Mouse (Mus musculus) embryonic facial prominence, embryonic 15.5 days (tissue): ENCODE results near the gene Fbxl5. TPM values are rescaled to one million over a fixed set of nuclear protein-coding genes. Genes with fewer than 3 reads are reported as not detected.

Experiments used
- ATAC-seq: fragments of 200-750 bp; cut with Nextera tagmentation; 2 replicates; pipeline ENCODE4 v1.8.0; 2017; ENCODE audit warnings: low read depth, moderate TSS enrichment; ENCODE audit not compliant: insufficient number of reproducible peaks, low FRiP score, low TSS enrichment
- H3K27ac ChIP-seq: fragments of 300-500 bp; sonication (generic); replicated peaks from 2 replicates; pipeline ENCODE4 v1.5.1; 2015; ENCODE audit warnings: mild to moderate bottlenecking, inconsistent platforms
- H3K27me3 ChIP-seq: fragments of 300-500 bp; sonication (generic); 2 replicates; pipeline ENCODE4 v1.6.1; 2015; ENCODE audit warnings: inconsistent platforms
- H3K36me3 ChIP-seq: fragments of 300-500 bp; sonication (generic); 2 replicates; pipeline ENCODE4 v1.6.1; 2015; ENCODE audit warnings: mild to moderate bottlenecking, inconsistent platforms
- H3K4me1 ChIP-seq: fragments of 300-500 bp; sonication (generic); 2 replicates; pipeline ENCODE4 v1.6.1; 2015; ENCODE audit warnings: inconsistent platforms
- H3K4me2 ChIP-seq: fragments of 300-500 bp; sonication (generic); replicated peaks from 2 replicates; pipeline ENCODE4 v1.6.1; 2015; ENCODE audit warnings: mild to moderate bottlenecking, inconsistent platforms
- H3K4me3 ChIP-seq: fragments of 300-500 bp; sonication (generic); replicated peaks from 2 replicates; pipeline ENCODE4 v1.5.1; 2015; ENCODE audit warnings: mild to moderate bottlenecking, inconsistent platforms
- H3K9ac ChIP-seq: fragments of 300-500 bp; sonication (generic); 2 replicates; pipeline ENCODE4 v1.6.1; 2015; ENCODE audit warnings: inconsistent platforms
- H3K9me3 ChIP-seq: fragments of 300-500 bp; sonication (generic); replicated peaks from 2 replicates; pipeline ENCODE4 v1.6.1; 2016; ENCODE audit warnings: inconsistent platforms
- WGBS: fragments of 180-500 bp; shearing (Covaris S2); methylation state at CpG from one replicate; pipeline ENCODE4 v1.1.7; 2015; 5-methylcytosine and 5-hydroxymethylcytosine counted together
- polyA plus RNA-seq: library from polyadenylated mRNA; unstranded; fragments of >200 nt; fragmentation: Nextera tagmentation; extraction: Ambion mirVana; gene quantifications from 2 replicates; pipeline ENCODE4 v1.2.1, GENCODE M21; 2015

Gene Fbxl5
- polyA plus RNA-seq, 1 experiment from 2014 or later, result 55.3 TPM

- no peaks in the 10 kb centered on the region for H3K4me1 ChIP-seq
- no peak overlapping the region for H3K9ac ChIP-seq
- no peak overlapping the region for H3K4me3 ChIP-seq
- H3K4me2 ChIP-seq, result no peak overlapping the region
- H3K27me3 ChIP-seq, result no peaks in the 10 kb centered on the region
- WGBS, result 75% methylated on average over 11 of the region's 11 CpGs
- H3K36me3 ChIP-seq, result no peaks in the 10 kb centered on the region
- H3K27ac ChIP-seq, result no peak overlapping the region
- no peaks in the 10 kb centered on the region for H3K9me3 ChIP-seq
- ATAC-seq, result no peak
Observed at GRCm38 (mm10) chr5:43853096-43853867, 31.8 kb upstream of the Fbxl5 start.

- Histone ChIP-seq H3K36me3 (no peaks in the 10 kb centered on the region), H3K4me1 (no peaks in the 10 kb centered on the region), H3K9ac (no peak overlapping the region), H3K27me3 (no peaks in the 10 kb centered on the region), H3K4me2 (no peak overlapping the region), H3K4me3 (no peak overlapping the region), H3K9me3 (no peaks in the 10 kb centered on the region), H3K27ac (no peak overlapping the region)
- 87% methylated on average over 3 of the region's 3 CpGs for WGBS
- no peak for ATAC-seq
Observed at GRCm38 (mm10) chr5:43848275-43848674, 26.8 kb upstream of the Fbxl5 start.

DNA sequence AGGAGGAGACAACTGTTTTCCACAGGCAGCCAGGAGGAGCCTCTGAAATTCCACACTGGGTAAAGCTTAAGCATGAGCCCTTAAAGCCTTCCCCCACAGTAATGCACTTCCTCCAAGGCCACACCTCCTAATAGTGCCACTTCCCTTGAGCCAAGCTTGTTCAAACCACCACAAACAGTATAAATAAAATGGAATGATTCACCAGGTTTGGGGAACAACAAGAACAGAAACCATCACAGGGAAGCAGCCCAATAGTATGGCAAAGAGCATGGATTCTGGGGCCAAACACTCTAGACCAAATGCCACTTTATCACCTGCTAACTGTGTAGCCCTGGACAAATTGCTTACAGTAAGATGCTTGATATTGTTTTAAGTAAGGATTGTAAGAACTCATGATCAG is 26.1 kb upstream of the Fbxl5 start:
- H3K9me3 ChIP-seq, result no peaks in the 10 kb centered on the region
- H3K27me3 ChIP-seq, result no peaks in the 10 kb centered on the region
- ATAC-seq, result no peak
- no peak overlapping the region for H3K27ac ChIP-seq
- no peak overlapping the region for H3K4me2 ChIP-seq
- no peak overlapping the region for H3K9ac ChIP-seq
- H3K36me3 ChIP-seq, result no peaks in the 10 kb centered on the region
- no peak overlapping the region for H3K4me3 ChIP-seq
- no peaks in the 10 kb centered on the region for H3K4me1 ChIP-seq

DNA sequence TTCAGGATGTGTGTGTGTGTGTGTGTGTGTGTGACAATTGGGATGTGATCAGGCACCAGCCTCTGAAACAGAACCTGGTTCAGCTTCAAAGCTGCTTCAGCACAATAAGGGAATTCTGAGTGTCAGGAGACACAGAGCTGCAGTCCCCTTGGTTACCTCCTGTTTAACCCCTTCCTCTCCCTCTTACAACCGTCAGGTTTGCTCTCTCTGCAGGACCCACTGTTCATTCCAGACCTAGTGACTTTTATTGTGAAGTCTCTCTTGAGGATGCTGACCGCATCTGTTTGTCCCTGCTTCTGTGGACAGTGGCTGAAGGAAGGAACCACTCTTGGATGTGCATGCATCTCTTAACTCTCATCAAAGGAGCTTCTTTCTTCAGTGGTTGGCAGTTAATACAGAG is 24.8 kb upstream of the Fbxl5 start:
- peak; percentile 51; the same call in 1 of the 2 replicates for ATAC-seq
- H3K4me2 ChIP-seq, result no peak overlapping the region
- 27% methylated on average over 2 of the region's 2 CpGs for WGBS

DNA sequence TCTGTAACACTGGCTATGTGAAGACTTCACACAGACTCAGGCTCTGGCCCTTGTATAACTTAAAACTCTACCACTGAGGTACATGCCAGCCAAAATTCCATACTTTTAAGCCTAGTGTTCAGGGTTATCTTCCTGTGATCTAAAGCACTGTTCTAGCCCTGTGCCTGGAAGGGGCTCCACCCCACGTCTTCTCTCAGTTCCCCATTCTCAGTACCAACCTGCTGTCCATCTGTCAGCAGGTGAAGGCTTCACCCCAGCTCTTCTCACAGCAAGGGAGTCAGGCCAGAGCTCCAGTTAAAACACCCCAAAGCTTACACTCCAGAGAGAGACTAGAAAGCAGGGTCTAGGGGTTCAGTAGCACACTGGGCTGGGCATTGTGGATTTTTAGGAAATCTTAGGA is 24.2 kb upstream of the Fbxl5 start:
- H3K9me3 ChIP-seq, result no peaks in the 10 kb centered on the region
- 0 out of 2 replicates have a peak, but pooled peaks have one; percentile 39 for ATAC-seq
- H3K36me3 ChIP-seq, result no peaks in the 10 kb centered on the region
- H3K27me3 ChIP-seq, result no peaks in the 10 kb centered on the region
- H3K4me2 ChIP-seq, result no peak overlapping the region
- H3K9ac ChIP-seq, result no peak overlapping the region
- H3K4me1 ChIP-seq, result no peaks in the 10 kb centered on the region
- H3K4me3 ChIP-seq, result no peak overlapping the region
- no peak overlapping the region for H3K27ac ChIP-seq
- WGBS, result 47% methylated on average over 1 of the region's 1 CpGs

More for the DNA sequence above, 24.8 kb upstream of the Fbxl5 start:
- Histone ChIP-seq H3K27me3 (no peaks in the 10 kb centered on the region), H3K36me3 (no peaks in the 10 kb centered on the region), H3K9ac (no peak overlapping the region), H3K4me1 (no peaks in the 10 kb centered on the region), H3K4me3 (no peak overlapping the region), H3K27ac (no peak overlapping the region), H3K9me3 (no peaks in the 10 kb centered on the region)

DNA sequence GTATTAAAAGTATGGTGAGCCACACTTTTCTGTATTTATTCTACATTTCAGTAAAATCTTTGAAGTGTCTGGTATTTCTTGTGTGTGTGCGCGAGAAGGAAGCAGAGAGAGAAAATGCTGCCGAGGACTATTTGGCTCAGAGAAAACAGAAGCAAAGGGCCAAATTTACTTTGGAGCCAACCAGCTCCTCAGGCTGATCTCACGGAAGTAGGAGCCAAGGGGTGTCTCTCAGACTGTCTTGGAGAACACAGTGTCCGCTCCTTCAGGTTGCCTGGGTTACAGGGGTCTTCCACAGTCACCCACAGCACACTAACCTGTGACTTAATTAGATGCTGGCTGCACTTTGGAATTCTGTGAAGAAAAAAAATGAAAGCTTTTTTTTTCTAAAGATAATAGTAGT is 23.6 kb upstream of the Fbxl5 start:
- H3K27ac ChIP-seq, result no peak overlapping the region
- H3K36me3 ChIP-seq, result no peaks in the 10 kb centered on the region
- ATAC-seq, result no peak
- no peak overlapping the region for H3K9ac ChIP-seq
- no peaks in the 10 kb centered on the region for H3K4me1 ChIP-seq
- no peak overlapping the region for H3K4me2 ChIP-seq
- 70% methylated on average over 5 of the region's 5 CpGs for WGBS
- no peak overlapping the region for H3K4me3 ChIP-seq
- H3K27me3 ChIP-seq, result no peaks in the 10 kb centered on the region
- H3K9me3 ChIP-seq, result no peaks in the 10 kb centered on the region

DNA sequence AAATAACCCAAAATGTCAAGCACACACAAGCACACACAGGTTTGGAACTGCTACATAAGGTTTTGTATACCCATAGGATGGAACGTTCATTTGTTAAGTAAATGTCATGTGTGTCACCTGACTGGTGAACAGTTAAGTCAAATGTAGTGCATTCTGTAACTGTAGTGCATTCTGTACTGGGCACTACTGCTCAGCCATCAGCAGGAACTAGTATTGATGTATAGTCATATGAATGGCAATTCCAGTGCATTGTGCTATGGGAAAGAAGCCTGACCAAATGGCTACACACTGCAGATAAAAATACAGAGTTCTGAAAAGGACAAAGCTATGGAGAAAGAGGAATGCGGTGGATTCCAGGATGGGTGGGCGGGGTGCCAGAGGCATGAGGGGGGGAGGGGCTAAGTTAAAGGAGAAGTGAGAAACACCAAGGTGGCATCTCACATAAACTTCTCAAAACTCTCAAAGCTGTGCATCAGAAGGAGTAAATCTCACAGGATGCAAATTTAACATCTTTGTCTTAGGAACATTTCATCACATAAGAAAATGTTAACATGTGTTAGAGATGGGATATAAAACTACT is 21.2 kb upstream of the Fbxl5 start:
- no peak for ATAC-seq
- H3K36me3 ChIP-seq, result no peaks in the 10 kb centered on the region
- H3K9me3 ChIP-seq, result no peaks in the 10 kb centered on the region
- no peak overlapping the region for H3K4me2 ChIP-seq
- no peaks in the 10 kb centered on the region for H3K27me3 ChIP-seq
- H3K9ac ChIP-seq, result no peak overlapping the region
- WGBS, result 59% methylated on average over 3 of the region's 3 CpGs
- no peaks in the 10 kb centered on the region for H3K4me1 ChIP-seq
- no peak overlapping the region for H3K27ac ChIP-seq
- no peak overlapping the region for H3K4me3 ChIP-seq

- H3K9ac ChIP-seq, result no peak overlapping the region
- 66% methylated on average over 5 of the region's 5 CpGs for WGBS
- no peaks in the 10 kb centered on the region for H3K36me3 ChIP-seq
- H3K27me3 ChIP-seq, result no peaks in the 10 kb centered on the region
- H3K27ac ChIP-seq, result no peak overlapping the region
- H3K4me2 ChIP-seq, result no peak overlapping the region
- H3K4me3 ChIP-seq, result no peak overlapping the region
- no peaks in the 10 kb centered on the region for H3K9me3 ChIP-seq
- H3K4me1 ChIP-seq, result no peaks in the 10 kb centered on the region
- ATAC-seq, result no peak
Observed at GRCm38 (mm10) chr5:43842011-43842285, 20.5 kb upstream of the Fbxl5 start.

DNA sequence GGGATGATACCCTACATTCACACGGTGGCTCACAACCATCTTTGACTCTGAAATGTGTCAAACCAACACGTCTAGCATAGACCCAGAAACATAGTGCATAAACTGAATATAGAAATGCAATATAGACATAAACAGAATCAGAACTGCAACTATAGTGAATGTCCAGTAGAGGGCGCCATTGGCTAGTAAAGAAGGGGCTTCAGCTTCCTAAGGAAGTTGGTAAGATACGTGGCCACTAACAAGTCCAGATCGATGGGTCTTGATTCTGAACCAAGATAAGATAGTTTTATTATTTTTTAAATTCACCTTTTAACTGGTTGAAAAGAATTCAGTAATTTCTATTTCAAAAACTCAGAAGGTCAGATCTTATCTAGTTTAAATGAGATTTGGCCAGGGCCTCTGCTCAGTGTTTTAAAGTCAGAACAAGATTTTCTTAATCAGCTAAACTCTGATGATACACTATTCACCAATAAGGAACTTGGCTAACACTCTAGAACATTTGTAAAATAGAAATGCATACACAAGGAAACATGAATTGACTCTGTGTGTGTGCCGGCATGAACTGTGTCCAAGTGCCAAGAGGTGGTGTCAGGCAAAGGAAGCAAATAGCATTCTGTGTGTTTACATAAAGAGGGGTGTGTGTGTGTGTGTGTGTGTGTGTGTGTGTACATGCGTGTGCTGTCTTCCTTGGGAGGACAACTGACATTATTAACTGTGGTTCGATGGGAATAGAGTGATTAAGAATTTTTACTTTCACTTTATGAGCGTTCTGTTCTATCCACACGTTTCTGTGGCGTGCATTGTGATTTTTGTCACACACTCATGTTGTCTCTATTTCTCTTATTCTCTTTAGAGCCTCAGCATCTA is 19.9 kb upstream of the Fbxl5 start:
- no peaks in the 10 kb centered on the region for H3K4me1 ChIP-seq
- no peaks in the 10 kb centered on the region for H3K27me3 ChIP-seq
- H3K9ac ChIP-seq, result no peak overlapping the region
- H3K9me3 ChIP-seq, result no peaks in the 10 kb centered on the region
- H3K27ac ChIP-seq, result no peak overlapping the region
- no peak for ATAC-seq
- H3K36me3 ChIP-seq, result no peaks in the 10 kb centered on the region
- 46% methylated on average over 11 of the region's 11 CpGs for WGBS
- no peak overlapping the region for H3K4me3 ChIP-seq
- no peak overlapping the region for H3K4me2 ChIP-seq

GRCm38 (mm10) chr5:43837372-43837771 is 15.9 kb upstream of the Fbxl5 start:
- no peak overlapping the region for H3K4me2 ChIP-seq
- WGBS, result 50% methylated on average over 5 of the region's 5 CpGs
- no peaks in the 10 kb centered on the region for H3K36me3 ChIP-seq
- H3K27ac ChIP-seq, result no peak overlapping the region
- H3K4me3 ChIP-seq, result no peak overlapping the region
- no peaks in the 10 kb centered on the region for H3K9me3 ChIP-seq
- no peaks in the 10 kb centered on the region for H3K27me3 ChIP-seq
- ATAC-seq, result no peak
- H3K9ac ChIP-seq, result no peak overlapping the region
- H3K4me1 ChIP-seq, result no peaks in the 10 kb centered on the region

- WGBS, result 86% methylated on average over 7 of the region's 7 CpGs
- no peak for ATAC-seq
- Histone ChIP-seq H3K4me3 (no peak overlapping the region), H3K27me3 (no peaks in the 10 kb centered on the region), H3K9ac (no peak overlapping the region), H3K4me2 (no peak overlapping the region), H3K36me3 (no peaks in the 10 kb centered on the region), H3K27ac (no peak overlapping the region), H3K4me1 (no peaks in the 10 kb centered on the region), H3K9me3 (no peaks in the 10 kb centered on the region)
Observed at GRCm38 (mm10) chr5:43836590-43836989, 15.2 kb upstream of the Fbxl5 start.
